Comparison of ENCODE assay signal across 8 mouse cellular contexts in the genomic region with DNA sequence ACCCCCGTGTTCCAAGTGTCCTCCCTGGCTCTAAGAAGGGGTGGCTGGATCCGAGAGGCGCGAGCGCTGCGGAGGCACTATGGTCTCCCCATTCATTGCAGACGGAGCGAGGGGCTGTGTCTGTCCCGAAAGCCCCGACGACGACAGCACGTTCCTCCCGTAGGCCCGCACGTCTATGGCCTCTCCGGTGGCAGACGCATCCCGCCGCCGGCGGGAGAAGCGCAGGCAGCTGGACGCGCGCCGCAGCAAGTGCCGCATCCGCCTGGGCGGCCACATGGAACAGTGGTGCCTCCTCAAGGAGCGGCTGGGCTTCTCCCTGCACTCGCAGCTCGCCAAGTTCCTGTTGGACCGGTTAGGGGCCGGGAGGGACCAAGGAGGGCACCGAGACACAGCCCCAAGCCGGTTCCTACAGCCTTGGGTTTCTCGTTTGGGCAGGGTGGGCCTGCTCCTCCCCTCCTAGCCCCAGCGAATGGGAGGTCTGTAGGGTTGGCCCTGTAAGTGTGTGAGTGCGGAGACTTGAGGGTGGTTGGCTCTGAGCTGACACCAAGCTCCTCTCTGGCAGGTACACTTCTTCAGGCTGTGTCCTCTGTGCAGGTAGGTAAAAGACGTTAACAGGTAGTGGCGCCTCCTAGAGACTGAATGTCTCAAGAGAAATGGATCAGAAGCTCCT. TPM values are rescaled to one million over a fixed set of nuclear protein-coding genes. Genes with fewer than 3 reads are reported as not detected.
A peak's percentile ranks its signal among the peaks of the same experiment; 100 is the strongest.
DNase-seq lines count a peak whose midpoint lies in the region; ATAC-seq and TF ChIP-seq lines count a peak whose summit lies in the region.

No protein-coding gene starts in this region.

- H3K4me3 ChIP-seq in forebrain, embryonic 16.5 days (replicated peaks; ENCODE audit: low read length): peak overlapping the region; percentile 62
- H3K4me3 ChIP-seq in hindbrain, embryonic 10.5 days: peak overlapping the region; percentile 68
- H3K4me3 ChIP-seq in left cerebral cortex, adult 2 months: peak overlapping the region; percentile 77

- intact Hi-C loops in left cerebral cortex, adult 2 months (cut with DNase I): loop anchor here (10.0 kb wide), 1 partner anchor 203 kb away; a partner anchor contains a TSS

- peak overlapping the region; percentile 64 for H3K27ac ChIP-seq in forebrain, embryonic 16.5 days (ENCODE audit: low read length)
- peak overlapping the region; percentile 91 for H3K27ac ChIP-seq in hindbrain, embryonic 10.5 days
- peak overlapping the region; percentile 82 for H3K27ac ChIP-seq in left cerebral cortex, adult 2 months

- peaks cover 17% of the 10 kb centered on the region for H3K4me1 ChIP-seq in forebrain, embryonic 16.5 days (replicated peaks; ENCODE audit: control insufficient read depth, insufficient read depth, low read length)
- peaks cover 29% of the 10 kb centered on the region for H3K4me1 ChIP-seq in hindbrain, embryonic 10.5 days (replicated peaks)

- H3K4me2 ChIP-seq in forebrain, embryonic 16.5 days (ENCODE audit: low read length): peak overlapping the region; percentile 97

- no peaks in the 10 kb centered on the region for H3K27me3 ChIP-seq in forebrain, embryonic 16.5 days (replicated peaks; ENCODE audit: control insufficient read depth, insufficient read depth, low read length)
- H3K27me3 ChIP-seq in hindbrain, embryonic 10.5 days (ENCODE audit: insufficient read depth, poor library complexity, severe bottlenecking): no peaks in the 10 kb centered on the region

- DNase-seq in MEL-GATA-1-ER (ENCODE audit: extremely low read depth, low read depth): peak; percentile 62
- peak; percentile 79 for DNase-seq in cerebellum, adult 11-12 months
- peak; percentile 77 for DNase-seq in hindbrain, embryonic 10.5 days (ENCODE audit: low spot score)
- DNase-seq in left cerebral cortex, adult 2 months (ENCODE audit: extremely low spot score in 1 of 2, low spot score in 2 of 2): peak; percentile 44 to 59
- DNase-seq in right cerebral cortex, postnatal 14 days: peak; percentile 50
- DNase-seq in urinary bladder, postnatal 4 days (ENCODE audit: low spot score in 2 of 2): peak; percentile 71 to 75

- WGBS in forebrain, embryonic 16.5 days: under 1% methylated on average over 42 of the region's 42 CpGs
- under 1% methylated on average over 42 of the region's 42 CpGs for WGBS in hindbrain, embryonic 10.5 days

- H3K36me3 ChIP-seq in forebrain, embryonic 16.5 days (ENCODE audit: control insufficient read depth, insufficient read depth): no peaks in the 10 kb centered on the region
- peaks cover 34% of the 10 kb centered on the region for H3K36me3 ChIP-seq in hindbrain, embryonic 10.5 days

- peak overlapping the region; percentile 73 for H3K9ac ChIP-seq in forebrain, embryonic 16.5 days (replicated peaks; ENCODE audit: low read depth, low read length)

- H3K9me3 ChIP-seq in forebrain, embryonic 16.5 days (ENCODE audit: control insufficient read depth, low read length): no peaks in the 10 kb centered on the region
- no peaks in the 10 kb centered on the region for H3K9me3 ChIP-seq in hindbrain, embryonic 10.5 days

- peak; percentile 29 for ATAC-seq in forebrain, embryonic 16.5 days
- ATAC-seq in megakaryocyte, adult 5-6 weeks (ENCODE audit: poor library complexity, severe bottlenecking): peak; percentile 39

- peak; percentile 17 for TF ChIP-seq CTCF in left cerebral cortex, adult 2 months (IDR thresholded peaks at IDR 0.05)

RNA-seq across cellular contexts. Expression of a gene that starts 0.7 kb away (rescaled TPM):
- 30.8 and 42.9 TPM in 2 replicates for polyA plus RNA-seq in forebrain, embryonic 16.5 days (2015; fragmentation: Nextera tagmentation; extraction: Ambion mirVana)
- 24.2 and 28.2 TPM in 2 replicates for polyA plus RNA-seq in hindbrain, embryonic 10.5 days (2016; fragmentation: Nextera tagmentation; extraction: Ambion mirVana)
- total RNA-seq in left cerebral cortex, adult 2 months (2021): 10 to 100 TPM; 31.4 to 31.9 TPM
- 5.6 and 9.7 TPM in 2 replicates for total RNA-seq in megakaryocyte, adult 5-6 weeks (2015)
- total RNA-seq in megakaryocyte, adult 5-6 weeks (2017): 8.6 and 9.2 TPM in 2 replicates

RNA-seq across cellular contexts. Expression of a gene that starts 22.6 kb away (rescaled TPM):
- 39.8 and 43.1 TPM in 2 replicates for polyA plus RNA-seq in forebrain, embryonic 16.5 days (2015; fragmentation: Nextera tagmentation; extraction: Ambion mirVana)
- 28.4 and 30.4 TPM in 2 replicates for polyA plus RNA-seq in hindbrain, embryonic 10.5 days (2016; fragmentation: Nextera tagmentation; extraction: Ambion mirVana)
- total RNA-seq in left cerebral cortex, adult 2 months (2021): 10 to 100 TPM; 46.2 to 49.7 TPM
- total RNA-seq in megakaryocyte, adult 5-6 weeks (2015): 26.9 and 28.8 TPM in 2 replicates
- 14.7 and 19.2 TPM in 2 replicates for total RNA-seq in megakaryocyte, adult 5-6 weeks (2017)

RNA-seq across cellular contexts. Expression of a gene that starts 23.0 kb away (rescaled TPM):
- 56.6 and 56.9 TPM in 2 replicates for polyA plus RNA-seq in forebrain, embryonic 16.5 days (2015; fragmentation: Nextera tagmentation; extraction: Ambion mirVana)
- 50.7 and 52.0 TPM in 2 replicates for polyA plus RNA-seq in hindbrain, embryonic 10.5 days (2016; fragmentation: Nextera tagmentation; extraction: Ambion mirVana)
- total RNA-seq in left cerebral cortex, adult 2 months (2021): 10 to 100 TPM; 53.5 to 59.2 TPM
- 3.8 and 4.1 TPM in 2 replicates for total RNA-seq in megakaryocyte, adult 5-6 weeks (2015)
- 13.6 and 20.5 TPM in 2 replicates for total RNA-seq in megakaryocyte, adult 5-6 weeks (2017)

RNA-seq across cellular contexts. Expression of a gene that starts 32.9 kb away (rescaled TPM):
- polyA plus RNA-seq in forebrain, embryonic 16.5 days (2015; fragmentation: Nextera tagmentation; extraction: Ambion mirVana): not detected in 2 replicates
- 0.12 and 0.14 TPM in 2 replicates for polyA plus RNA-seq in hindbrain, embryonic 10.5 days (2016; fragmentation: Nextera tagmentation; extraction: Ambion mirVana)
- not detected for total RNA-seq in left cerebral cortex, adult 2 months (2021)
- total RNA-seq in megakaryocyte, adult 5-6 weeks (2015): 12.5 and 18.7 TPM in 2 replicates
- total RNA-seq in megakaryocyte, adult 5-6 weeks (2017): 23.6 and 30.1 TPM in 2 replicates

Comparison
In these comparisons a context has a peak if more than half of its experiments do, and no peak if none do; other contexts are left out.
1. Peak in every context shown above with its lines: DNase-seq, ATAC-seq, H3K4me3 ChIP-seq and H3K27ac ChIP-seq.